Mouse (Mus musculus): ENCODE measurements around the gene Gspt1.
"Not testable (repeated sequence)": the region's sequence is repeated elsewhere in the genome, so short reads cannot be mapped to it uniquely, and the experiment has no call there.

Gspt1 gene

DNA sequence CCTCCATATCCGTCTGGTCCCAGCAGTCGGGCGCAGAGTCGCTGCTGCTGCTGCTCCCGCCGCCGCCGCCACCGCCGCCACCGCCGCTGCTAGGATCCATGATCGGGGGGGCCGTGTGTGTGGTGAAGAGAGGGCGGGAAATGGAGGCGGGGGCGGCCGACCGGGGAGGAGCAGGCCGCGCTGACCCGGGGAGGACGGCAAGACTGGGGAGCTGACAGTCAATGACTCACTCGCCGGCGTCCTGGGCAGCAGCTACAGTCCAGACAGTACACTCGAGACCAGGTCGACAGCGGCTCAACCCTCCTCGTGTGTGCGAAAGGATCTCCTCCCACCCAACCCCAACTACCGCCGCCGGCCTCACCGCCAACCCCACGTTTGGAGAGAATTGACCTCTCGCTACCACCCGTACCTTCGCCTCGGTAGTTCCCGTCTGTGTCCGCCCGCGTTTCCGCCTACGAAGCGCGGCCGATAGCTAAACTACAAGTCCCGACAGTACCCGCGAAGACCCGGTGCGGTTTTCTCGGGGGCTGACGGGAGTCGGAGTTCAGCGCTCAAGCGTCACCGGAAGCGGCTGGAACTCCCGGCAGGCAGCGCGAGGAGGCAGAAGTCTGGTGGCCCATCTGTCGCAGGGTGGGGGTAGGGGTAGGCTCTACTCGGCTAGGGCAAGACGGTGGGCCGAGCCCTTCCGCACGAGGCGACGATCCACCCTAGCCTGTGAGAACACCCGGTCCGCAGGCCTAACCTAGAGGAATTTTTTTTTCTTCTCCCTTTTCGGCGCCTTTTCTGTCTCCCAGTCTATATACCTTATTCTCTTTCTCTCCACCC lies at the start of gene Gspt1:
TSS of gene Gspt1 (minus strand) at position 428 of the 825 bp plus-strand sequence.
- DNase-seq, result peak; percentile 99

DNA sequence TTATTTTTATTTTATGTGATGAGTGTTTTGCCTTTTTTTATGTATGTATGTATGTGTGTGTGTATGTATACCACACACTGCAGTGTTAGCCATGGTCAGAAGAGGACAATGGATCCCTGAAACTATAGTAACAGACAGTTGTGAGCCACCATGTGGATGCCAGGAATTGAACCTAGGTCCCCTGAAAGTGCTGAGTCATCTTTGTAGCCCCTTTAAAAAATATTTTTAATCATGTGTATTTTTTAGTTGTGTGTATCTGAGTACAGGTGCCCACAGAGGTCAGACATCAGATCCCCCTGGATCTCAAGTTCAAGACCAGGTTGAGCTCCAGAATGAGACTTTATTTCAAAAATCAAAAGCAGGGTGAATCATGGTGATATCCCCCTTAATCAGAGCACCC lies 49.6 kb upstream of the Gspt1 start:
- DNase-seq, result no peak

DNA sequence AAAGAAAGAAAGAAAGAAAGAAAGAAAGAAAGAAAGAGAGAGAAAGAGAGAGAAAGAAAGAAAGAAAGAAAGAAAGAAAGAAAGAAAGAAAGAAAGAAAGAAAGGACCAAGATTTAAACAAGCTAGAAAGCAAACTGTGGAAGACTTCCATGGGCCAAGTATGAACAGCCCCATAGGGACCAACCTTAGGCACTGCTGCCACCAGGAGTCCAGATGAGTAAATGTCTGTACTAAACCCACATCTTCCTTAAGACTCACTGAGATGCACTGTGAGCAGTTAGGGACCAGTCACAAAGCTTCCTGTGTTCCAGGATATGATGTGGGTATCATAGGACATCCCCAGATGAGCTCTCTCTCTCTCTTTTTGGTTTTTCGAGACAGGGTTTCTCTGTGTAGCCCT lies 43.6 kb upstream of the Gspt1 start:
- DNase-seq, result not testable (repeated sequence)

DNA sequence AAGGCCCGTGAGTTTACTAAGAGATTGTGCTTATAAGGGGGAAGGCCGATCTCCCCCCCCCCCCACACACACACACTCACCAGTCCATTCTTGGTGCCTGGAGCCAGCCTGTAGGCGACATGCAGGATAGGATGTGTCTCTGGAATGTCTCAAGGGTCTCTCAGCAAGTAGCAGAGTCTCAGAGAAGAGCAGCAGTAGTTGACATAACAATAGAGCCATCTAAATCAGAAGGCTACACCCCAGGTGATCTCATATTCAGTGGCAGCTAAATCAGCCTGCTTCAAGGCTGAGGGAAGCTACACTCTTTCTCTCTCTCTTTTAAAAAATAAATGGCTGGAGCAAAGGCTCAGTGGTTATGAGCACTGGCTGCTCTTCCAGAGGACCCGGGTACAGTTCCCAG lies 41.5 kb upstream of the Gspt1 start:
- not testable (repeated sequence) for DNase-seq

DNA sequence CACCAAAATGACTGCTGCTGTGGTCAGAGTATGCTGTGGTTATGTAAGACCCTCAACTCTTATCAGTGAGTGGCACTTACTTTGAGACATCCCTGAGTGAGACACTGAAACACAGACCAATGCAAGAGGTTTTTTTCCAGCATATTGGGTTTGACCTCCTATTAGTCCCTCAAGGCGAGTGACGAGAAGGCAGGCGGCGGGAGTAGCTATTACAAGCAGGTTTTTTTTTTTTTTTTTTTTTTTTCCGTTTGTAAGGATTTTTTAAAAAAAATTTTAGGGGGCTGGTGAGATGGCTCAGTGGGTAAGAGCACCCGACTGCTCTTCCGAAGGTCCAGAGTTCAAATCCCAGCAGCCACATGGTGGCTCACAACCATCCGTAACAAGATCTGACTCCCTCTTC lies 34.7 kb upstream of the Gspt1 start:
- DNase-seq, result not testable (repeated sequence)

DNA sequence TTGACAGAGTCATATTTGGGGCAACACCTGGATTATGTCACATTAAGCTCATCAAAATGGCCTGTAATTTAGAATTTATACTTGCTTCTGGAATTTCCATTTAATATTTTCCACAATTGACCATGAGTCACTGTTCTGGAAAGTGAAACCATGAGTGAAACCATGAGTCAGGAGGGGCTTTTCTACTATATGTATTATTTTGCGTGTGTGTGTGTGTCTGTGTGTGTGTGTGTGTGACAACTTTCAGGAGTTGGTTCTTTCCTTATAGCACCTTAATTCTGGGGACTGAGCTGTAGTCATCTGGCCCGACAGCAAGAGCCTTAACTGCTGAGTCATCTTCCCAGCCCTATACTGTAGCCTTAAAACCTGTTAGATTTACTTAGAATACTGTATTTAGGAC lies 31.8 kb upstream of the Gspt1 start:
- DNase-seq, result no peak

DNA sequence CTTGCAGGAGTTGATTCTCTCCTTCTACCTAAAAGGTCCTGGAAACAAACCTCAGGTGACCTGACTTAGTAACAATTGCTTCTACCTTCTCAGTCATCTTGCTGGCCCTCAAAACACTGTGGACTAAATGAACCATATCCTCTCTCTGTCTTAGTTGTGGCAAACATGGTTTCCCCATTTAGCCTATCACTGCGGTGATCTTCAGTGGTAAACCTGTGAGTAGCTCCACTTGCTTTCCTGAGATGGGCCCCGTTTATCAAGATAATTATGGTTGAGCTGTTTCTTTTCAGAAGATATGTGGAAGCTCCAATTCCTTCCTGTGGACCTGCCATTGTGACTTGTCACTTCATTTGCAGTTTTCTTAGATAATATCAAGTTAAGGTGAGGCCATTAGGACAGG lies 30.8 kb upstream of the Gspt1 start:
- no peak for DNase-seq

DNA sequence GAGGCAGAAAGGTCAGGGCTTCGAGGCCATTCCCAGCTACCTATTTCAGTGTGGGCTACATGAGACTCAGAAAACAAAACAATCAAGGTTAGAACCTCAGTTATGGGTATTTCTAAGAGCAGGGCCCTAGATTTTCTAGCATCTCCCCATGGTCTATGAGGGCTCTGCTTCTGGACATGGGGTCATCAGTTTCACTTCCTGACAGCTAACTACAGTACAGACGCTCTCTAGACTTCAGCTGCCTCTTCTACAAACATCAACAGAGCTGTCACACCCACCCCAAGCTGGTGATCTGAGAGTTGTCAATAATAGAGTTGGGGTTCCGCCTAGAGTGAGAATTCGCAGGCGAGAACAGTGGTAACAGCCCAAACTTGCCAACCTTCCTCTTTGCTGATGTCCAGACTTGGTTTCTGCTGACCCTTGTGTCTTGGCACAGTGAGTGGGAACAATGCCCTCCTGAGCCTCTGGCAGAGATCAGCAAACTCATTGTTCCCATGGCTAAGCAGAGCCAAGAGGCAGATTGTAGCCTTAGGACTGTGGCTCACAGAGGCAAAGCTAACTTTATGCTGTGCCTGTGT lies 28.6 kb upstream of the Gspt1 start:
- peak; percentile 6 for DNase-seq

DNA sequence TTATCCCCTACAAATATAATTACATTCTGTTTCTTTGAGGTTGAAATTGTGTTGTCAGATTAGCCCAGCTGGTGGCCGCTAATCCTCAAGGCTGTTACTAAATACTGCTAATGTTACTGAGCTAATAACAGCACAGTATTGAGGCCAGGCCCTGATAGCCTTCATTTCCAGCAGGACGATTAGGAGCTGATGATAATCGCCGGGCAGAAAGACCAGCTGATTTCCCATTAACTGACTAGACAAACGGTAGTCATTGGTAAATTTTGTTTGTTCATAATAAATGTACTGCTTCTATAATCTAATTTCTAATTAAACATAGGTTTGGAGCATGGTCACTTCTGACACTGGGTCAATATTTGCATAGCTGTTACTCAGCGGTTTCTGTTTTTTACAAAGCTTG lies 24.7 kb upstream of the Gspt1 start:
- DNase-seq, result no peak

DNA sequence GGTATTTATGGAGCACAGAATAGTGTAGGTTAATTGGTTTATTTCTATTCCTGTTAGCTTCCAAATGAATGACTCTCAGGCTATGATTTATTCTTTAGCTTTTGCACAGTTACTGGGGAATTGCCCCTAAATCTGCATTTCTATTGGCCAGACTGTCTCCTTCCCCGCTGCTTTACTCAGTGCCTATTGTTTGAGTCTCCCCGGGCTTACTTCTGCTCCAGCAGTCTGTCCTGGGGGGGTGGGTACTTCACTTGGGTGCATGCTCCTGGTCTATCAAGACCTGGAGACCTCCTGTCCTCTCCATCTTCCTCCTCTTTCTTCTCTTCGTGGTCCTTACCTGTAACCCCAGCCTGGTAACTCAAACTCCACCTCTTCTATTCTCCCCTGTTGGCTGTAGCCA lies 22.8 kb upstream of the Gspt1 start:
- DNase-seq, result no peak

DNA sequence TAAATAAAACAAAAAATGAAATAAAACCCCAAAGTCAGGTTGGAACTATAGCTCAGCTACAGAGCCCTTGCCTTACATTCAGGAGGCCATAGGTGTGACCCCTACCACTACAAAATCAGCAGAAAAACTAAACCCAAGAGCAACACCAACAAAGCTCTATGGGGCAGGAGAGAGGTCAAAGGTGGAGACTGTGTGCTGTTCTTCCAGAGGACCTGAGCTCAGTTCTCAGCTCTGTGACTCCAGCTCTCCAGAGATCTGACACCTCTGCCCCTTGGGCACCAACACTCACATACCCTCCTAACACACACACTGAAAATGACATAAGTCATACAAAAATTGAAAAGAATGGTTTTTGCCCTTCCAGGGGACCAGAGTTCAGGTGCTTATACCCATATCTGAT lies 16.9 kb upstream of the Gspt1 start:
- no peak for DNase-seq

DNA sequence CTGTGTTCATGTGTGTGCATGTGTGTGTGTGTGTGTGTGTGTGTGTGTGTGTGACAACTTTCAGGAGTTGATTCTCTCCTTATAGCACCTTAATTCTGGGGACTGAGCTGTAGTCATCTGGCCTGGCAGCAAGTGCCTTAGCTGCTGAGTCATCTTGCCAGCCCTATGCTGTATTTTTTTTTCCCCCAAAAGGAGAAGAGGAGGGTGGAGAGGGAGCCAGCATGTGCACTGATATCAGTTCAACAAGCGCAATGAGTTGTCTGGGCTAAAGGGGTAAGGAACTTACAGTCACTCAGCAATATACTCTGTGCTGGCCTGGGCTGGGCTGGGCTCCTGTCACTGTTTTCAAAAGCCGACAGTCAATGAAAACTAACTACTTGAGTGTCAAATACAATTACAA lies 16.5 kb upstream of the Gspt1 start:
- no peak for DNase-seq

DNA sequence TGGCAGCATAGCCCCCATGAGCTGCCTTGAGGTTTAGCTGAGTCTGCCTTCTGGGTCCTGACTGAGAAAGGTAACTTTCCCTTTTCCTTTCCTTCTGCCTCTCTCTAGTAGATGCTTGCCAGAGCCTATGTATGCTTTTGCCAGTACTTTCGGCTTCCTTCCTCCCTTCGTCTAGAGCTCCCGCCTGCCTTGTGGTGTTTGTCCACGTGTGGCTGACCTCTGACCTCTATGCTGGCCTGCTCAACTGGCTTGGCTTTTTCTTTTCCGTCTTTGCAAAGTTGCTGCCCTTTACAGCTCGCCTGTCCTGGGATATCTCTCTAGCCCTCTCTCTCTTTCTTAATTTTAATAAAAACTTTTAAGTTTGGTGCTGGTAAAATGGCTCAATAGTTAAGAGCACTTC lies 15.7 kb upstream of the Gspt1 start:
- no peak for DNase-seq

DNA sequence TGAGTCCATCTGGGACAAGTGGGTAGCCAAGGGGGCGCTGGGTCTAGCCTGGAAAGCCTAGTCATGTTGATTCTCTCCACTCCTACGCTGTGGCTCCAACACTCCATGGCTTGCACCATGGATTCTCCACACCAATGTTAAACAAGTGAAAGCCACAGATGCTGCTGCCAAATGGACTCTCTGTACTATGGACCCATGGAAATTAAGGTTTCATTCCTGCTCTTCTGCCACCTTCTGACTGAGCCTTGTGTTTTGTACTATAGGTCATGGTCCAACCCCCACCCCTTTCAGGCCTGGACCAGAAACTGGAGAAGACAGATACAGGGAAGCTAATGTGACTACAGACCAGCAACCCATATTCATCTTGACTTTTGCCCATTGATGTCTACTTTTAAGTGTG lies 12.4 kb upstream of the Gspt1 start:
- no peak for DNase-seq

DNA sequence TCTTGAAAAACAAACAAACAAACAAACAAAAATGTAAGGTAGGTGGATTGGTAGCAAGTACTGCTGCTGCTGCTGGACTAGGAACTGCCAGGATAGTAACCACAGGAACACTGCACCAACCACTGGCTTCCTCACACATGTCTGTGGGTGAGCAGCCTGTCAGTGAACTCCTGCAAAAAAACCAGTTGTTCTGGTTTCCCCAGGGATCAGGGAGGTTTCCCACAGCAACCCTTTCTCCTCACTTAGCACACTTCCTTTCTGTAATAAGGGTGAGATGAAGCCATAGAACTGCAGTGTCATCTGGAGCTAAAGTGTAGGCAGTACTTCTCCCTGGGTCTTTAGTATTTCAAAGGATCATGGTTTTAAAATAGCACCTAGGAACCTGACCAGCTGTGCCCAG lies 9.1 kb upstream of the Gspt1 start:
- DNase-seq, result no peak

DNA sequence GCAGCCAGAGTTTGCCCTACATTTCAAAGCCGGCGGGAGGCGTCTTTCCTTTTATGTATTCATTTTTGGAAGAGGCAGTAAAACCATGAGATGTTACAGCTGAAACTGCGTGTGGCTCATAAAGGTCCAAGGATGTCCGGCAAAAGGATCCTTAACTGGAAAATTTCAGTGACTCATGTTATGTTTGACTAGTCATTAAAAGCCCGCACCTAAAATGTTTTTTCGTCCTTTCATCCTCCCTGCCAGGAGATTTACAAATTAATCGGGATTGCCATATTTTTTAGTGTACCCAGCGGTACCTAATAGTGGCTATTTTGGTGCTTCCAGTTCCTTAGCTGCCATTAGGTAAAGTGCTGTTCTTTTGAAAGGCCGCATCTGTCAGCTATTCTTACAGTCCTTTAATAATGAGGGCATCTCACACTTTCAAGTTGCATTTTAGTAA lies 619 bp upstream of the Gspt1 start:
- no peak for DNase-seq

DNA sequence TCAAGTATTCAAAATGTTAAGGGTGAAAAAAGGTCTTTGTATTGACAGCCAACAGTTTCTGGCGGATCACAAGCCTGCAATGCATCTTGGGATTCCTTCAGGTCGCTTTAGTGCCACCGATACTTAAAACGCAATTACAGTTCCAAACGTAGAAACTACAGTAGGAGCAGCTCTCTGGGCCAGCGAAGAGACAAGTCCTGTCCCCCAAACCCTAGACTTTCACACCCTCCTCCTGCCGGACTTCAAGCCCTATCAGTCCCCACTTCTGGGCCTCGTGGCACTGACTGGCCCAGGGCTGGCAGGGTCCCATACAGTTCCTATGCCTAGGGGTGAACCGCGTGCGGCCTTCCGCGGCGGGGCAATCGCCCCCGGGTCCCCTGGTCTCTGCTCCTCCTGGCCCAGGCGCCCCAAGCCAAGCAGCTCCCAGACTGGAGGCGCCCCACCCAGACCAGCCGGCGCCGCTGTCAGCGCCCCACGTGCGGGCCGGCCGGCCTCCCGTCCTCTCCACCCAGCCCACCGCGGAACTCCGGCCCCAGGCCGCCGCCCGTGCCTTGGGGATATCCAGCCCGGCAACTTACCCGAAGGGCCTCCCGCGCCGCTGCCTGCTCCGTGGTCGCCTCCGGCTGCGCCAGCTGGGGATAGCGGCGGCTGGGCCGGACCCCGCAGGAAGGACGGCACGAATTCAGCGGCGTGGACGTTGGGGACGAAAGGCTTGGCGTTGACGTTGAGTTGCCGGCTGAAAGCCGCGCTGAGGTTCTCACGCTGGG lies 877 bp downstream of the Gspt1 start:
- peak; percentile 61 for DNase-seq

DNA sequence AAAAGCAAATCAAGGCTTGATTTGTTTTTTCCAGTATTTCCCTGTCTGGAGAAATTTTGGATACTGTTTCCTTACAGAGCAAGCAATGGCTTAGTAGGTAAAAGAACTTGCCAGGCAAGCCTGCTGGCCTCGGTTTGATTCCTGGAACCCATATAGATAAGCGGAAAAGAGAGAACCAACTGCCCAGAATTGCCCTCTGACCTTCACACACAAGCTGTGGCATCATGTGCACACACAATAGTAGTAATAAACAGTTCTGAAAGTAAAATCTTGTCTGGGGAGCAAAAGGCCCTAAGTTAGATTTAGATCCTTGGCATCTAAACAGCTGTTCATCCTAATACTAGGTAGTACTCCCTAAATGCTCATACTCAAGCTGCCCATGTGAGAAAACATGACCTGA lies 6.3 kb downstream of the Gspt1 start:
- DNase-seq, result no peak

DNA sequence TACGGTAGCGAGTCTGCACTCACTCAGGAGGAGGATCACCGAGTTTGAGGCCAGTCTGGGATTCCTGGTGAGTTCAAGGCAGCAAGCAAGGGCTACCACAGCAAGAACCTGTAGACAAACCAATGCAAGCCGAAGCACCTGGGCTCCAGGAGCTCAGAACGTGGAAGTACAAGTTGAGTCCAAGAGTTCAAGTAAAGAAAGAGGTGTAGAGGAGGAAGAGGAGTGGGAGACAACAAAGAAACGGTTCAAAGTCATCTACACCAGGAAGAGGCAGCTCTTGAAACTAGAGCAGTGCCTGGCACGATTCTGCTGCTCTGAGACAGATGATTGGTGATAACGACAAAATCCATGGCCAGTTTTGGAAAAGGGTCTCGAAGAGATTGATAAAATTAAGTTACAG lies 8.4 kb downstream of the Gspt1 start:
- DNase-seq, result no peak

DNA sequence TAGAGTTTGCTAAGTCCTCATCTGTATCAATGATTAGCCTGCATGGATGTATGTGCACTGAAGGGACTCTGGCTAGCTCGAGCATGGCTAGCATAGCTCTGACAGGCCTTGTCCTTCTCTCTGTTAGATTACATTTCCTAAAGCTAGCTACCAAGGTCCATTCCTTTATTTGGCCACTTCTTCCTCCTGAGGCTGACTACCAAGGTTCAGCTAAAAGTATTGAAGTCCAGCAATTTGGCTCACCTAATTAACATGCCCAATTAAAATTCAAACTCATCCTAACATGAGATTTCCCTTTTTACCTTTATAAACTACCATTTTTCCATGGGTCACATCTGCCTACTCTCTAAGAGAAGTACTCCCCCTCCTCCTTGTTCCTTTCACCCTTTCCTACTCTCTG lies 11.7 kb downstream of the Gspt1 start:
- DNase-seq, result no peak

DNA sequence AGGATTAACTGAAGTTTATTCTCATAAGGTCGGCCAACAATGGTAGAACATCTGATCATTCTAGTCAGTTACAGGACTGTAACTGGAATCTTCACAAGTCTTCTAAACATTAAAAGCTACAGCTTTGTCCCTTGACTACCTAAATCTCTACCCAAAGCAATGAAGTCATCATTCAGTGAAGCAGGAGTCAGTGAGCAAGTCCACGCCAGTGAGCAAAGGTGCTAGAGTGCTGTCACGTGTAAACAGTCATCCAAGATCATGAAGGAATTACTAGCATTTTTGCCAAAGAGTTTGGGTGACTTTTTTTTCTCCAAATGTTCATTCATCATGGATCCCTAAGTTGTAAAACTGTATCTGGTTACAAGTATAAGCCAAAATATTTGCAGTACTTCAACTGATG lies 36.3 kb downstream of the Gspt1 start:
- no peak for DNase-seq

DNA sequence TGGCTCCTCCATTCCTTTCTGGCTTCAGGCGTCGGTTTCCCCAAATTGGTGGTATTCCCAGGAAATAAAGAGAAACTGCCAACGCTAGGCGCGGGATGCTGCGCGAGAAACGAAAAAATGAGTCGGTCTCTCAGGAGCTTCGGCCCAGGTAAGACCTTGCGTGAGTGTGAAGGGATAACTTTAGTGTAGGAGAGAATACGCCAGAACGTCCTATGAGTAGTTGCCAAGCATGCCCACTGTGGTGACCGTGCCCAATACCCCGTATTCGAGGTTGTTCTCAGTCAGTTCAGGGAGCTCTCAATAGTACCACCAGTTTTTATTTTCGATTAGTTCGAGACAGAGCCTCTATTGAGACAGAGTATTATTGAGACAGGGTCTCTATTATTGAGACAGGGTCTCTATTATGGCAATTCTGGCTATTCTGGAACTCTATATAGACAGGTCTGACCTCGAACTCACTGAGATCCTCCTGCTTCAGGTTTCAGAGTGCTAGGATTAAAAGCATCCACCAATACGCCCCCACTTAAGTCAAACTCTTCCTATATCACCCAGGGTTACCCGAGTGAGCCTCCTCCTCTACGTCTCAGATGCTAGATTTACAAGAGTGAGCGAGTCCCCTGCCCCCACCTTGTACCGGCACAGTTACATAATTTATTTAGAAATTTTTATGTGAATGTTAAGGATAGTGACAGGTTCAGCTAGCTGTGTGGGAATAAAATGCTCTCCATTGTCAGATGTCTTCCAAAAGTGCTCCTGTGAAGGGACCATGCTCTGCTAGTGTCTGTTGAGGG lies 50.3 kb downstream of the Gspt1 start:
- DNase-seq, result no peak

Measured in right cerebral cortex, postnatal 25 days (tissue).